Mouse (Mus musculus): Measurements from ENCODE around the gene Ly6g6e. TPM values are rescaled to one million over a fixed set of nuclear protein-coding genes. Genes with fewer than 3 reads are reported as not detected.

Gene Ly6g6e
- total RNA-seq, 2 experiments from 2014 or later, result 3.8 to 3.9 TPM

DNA sequence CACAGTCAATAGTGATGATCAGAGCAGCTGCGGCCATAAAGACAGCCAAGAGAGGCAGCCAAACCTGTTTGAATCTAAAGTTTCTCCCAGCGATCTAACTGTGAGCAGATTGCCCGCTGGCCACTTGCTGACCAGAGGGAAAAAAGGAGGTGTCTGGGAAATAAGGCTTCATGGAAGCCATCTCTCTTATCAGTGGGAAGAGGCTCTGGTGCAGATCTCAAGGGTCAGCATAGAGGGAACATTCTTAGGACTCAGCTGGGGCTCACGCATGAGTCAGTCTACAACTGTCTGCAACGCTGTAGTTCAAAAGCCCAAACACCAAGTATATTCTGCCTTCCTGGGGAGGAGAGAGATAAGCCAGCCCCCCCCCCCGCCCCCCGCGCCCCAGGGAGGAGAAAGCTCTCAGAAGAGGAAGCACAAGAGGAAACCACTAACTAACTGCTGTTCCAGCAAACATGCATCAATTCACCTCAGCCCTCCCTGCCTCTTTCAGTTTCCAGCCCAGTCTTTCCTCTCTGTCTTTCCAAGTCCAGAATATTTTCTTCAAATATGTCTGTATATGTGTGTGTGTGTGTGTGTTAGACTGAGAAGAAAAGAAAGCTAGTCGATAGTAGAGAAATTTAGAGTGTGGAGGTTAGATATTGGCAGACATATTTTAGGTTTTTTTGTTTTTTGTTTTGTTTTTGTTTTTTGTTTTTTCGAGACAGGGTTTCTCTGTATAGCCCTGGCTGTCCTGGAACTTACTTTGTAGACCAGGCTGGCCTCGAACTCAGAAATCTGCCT, 28.4 kb upstream of the Ly6g6e start:
- no peak for DNase-seq (ENCODE audit: low spot score in 2 of 2)
- intact Hi-C loops (cut with DNase I), result no loop called here

DNA sequence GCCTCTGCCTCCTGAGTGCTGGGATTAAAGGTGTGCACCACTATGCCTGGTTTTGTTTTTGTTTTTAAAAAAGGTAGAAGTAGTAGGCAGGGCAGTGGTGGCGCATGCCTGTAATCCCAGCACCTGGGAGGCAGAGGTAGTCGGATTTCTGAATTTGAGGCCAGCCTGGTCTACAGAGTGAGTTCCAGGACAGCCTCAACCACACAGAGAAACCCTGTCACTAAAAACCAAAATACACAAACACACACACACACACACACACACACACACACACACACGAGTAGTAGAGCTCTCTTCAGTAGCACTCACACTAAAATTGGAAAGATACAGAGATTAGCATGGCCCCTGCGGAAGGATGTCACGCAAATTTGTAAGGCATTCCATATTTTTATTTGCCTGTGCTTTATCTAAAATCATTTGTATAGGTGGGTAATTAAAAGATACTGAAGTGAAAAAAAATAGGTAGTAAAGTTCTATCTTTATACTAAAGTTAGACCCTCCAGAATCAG, 27.7 kb upstream of the Ly6g6e start:
- intact Hi-C loops (cut with DNase I), result no loop called here
- DNase-seq (ENCODE audit: low spot score in 2 of 2), result no peak

DNA sequence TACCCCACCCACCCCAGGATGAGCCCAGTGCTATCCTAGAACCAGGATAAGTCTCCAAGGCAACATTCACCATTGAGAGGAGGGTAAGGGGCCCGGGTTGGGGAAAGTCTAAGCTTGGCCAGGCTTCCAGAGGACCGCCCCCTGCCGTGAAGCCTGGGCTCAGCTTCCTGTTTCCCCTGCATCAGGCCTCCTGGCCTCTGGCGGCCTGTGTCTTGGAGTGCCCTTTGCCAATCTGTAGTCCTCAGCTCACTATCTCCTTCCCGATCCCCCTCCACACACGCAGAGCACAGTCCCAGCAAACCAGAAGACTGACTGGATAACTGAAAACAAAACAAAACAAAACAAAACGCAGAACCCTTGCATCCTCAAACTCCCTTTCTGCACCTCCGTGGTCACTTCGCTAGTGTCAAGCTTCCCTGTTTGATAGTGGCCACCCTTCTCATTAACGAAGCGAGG, 27.1 kb upstream of the Ly6g6e start, which contains the start of gene Clic1:
Gene Clic1 (plus strand): TSS at position 406 of the 456 bp plus-strand sequence.
- intact Hi-C loops (cut with DNase I), result no loop called here
- no peak for DNase-seq (ENCODE audit: low spot score in 2 of 2)

DNA sequence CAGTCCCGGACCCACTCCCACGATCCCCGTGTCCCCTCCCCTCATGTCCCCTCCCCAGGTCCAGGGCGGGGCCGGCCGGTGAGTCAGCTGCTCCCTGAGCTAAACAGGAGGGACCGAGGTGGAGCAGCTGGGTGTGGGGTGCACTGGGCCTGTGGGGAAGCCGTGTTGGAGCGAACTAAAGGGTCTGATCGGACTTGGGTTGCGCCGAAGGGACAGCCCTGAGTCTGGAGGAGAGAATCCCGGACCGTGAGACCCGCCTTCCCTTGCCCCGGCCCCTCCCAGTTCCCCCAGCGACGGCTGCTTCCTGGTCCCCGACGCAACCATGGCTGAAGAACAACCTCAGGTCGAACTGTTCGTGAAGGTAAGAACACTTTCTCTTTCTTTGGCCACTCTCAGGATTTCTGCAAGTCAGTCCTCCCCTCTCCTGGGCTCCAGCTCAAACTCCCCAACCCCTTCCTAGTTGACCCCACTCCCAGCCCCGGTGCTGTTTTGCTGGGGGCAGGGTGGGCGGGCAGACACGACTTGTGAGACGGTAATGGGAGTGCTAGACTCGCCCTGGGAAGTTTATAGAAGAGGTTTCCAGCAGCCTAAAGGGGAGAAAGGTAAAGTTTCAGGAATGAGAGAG, 26.5 kb upstream of the Ly6g6e start:
- DNase-seq (ENCODE audit: low spot score in 2 of 2), result no peak
- intact Hi-C loops (cut with DNase I), result no loop called here

DNA sequence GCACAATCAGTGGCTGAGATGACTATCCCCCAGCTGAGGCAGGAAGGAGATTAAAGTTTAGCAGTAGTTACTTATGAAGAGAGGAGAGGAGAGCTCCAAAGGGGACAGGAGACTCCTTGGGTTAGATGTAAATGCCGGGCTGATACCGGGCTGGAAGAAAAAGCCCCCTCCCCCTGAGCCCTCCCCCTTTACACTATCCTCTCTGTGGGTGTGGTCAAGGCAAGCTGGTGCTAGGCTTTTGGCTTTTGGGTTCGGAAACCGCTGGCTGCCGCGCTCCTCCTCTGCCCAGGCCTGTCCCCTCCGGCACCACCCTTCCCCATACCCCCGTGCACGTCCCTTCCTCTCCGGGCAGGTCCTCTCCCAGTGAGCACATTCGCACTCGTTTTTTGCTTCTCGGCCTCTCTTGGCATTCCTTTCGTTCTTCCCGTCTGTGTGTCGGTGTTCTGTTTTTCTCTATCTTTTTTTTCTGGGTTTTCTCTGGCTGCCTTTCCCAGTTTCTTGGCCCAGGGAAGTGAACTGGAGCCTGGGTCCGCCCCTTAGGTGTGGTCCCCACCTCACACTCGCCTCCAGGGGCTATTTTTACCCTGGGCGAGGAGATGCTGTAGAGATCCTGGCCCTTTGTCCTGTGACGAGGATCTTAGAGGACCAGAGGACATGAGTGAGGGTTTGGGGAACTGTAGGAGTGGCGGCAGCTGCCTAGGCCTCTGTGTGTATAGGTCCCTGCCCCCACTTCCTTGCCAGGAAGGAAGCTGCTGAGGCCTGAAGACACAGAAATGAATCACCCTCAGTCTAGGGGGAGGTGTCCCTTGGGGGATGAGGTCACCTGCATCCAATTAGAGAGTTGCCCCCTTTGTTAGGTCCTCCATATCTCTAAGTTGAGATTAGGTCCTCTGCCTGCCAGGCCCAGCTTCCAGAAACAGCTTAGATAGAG, 25.3 kb upstream of the Ly6g6e start:
- intact Hi-C loops (cut with DNase I), result no loop called here
- DNase-seq (ENCODE audit: low spot score in 2 of 2), result no peak

DNA sequence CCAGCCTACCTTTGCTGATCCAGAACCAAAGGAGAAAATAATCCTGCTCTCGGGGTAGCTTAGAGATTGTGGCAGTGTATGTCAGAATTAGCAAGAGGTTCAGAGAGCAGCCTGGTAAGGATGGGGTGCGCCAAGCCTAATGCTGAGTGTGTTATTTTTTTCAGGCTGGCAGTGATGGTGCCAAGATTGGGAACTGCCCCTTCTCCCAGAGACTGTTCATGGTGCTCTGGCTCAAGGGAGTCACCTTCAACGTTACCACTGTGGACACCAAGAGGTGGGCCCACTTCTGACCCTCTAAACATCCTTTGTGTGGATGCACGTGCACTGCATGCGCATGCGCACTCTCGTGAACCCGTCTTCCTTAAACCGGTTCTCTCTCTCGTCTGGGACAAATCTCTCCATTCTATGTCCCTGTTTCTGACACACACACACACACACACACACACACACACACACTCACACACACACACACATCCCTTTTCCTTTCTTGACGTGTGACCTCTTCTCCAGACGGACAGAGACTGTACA, 24.4 kb upstream of the Ly6g6e start:
- intact Hi-C loops (cut with DNase I), result no loop called here
- no peak for DNase-seq (ENCODE audit: low spot score in 2 of 2)

DNA sequence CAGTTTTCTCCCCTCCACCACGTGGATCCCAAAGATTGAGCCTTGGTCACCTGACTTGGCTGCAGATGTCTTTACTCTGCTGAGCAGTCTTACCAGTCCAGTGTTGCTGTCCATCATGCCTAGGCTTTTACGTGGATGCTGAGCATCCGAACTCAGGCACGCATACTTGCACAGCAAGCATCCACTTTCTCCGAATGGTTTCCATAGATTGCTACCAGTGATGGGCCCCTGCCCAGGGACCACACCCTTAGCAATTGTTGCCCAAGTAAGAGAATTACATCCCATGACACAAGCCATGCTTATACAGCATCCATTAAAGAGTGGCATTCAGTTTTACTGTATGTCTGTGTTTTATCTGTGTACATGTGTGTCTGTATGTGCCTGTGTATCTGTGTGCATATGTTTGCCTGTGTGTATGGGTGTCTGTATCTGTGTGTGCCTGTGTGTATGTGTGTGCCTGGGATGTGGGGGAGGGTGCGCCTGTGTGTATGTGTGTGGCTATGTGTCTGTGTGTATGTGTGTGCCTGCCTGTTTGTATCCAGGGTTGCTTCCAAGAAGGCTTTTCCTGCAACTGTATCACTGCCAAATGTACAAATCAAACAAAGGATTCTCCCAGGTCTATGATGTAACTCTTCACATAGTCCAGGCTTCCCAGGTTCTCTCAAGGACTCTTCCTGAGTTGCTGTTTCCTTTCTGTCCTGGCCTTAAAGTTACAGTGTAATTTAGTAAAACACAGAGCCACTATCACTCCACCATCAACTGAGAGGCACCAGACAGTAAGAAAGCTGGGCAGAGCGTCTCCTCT, 20.8 kb upstream of the Ly6g6e start:
- intact Hi-C loops (cut with DNase I), result no loop called here
- DNase-seq (ENCODE audit: low spot score in 2 of 2), result no peak

DNA sequence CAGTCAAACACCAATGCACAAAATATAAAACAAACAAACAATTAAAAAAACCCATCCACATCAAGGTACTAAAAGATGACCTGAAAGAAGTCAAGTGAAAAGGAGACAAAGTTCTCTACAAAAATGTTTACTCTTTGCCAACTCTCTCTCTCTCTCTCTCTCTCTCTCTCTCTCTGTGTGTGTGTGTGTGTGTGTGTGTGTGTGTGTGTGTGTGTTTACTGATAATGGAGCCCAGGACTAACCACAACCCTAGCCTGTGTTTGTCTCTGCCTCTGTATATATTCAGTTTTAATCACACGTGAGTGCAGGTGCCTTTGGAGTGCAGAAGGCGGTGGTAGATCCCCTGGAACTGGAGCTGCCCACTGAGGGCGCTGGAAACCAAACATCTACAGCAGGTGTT, 19.6 kb upstream of the Ly6g6e start:
- intact Hi-C loops (cut with DNase I), result no loop called here
- no peak for DNase-seq (ENCODE audit: low spot score in 2 of 2)

DNA sequence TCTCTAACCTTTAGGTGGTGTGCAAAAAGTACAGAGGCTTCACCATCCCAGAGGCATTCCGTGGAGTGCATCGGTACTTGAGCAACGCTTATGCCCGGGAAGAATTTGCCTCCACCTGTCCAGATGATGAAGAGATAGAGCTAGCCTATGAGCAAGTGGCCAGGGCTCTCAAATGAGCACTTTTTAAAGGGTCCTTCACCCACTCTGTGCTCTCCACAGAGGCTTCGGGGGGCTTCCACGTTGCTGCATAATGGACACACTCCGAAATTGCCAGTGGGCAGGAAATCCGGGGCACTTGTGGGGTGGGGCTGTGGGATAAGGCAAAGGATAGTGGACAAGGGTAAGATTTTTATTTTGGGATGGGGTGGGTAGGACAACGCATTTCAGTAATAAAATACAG, 18.4 kb upstream of the Ly6g6e start:
- intact Hi-C loops (cut with DNase I), result loop anchor here (2.0 kb wide), 1 partner anchor 38 kb away; no protein-coding TSS in a partner anchor
- no peak for DNase-seq (ENCODE audit: low spot score in 2 of 2)

DNA sequence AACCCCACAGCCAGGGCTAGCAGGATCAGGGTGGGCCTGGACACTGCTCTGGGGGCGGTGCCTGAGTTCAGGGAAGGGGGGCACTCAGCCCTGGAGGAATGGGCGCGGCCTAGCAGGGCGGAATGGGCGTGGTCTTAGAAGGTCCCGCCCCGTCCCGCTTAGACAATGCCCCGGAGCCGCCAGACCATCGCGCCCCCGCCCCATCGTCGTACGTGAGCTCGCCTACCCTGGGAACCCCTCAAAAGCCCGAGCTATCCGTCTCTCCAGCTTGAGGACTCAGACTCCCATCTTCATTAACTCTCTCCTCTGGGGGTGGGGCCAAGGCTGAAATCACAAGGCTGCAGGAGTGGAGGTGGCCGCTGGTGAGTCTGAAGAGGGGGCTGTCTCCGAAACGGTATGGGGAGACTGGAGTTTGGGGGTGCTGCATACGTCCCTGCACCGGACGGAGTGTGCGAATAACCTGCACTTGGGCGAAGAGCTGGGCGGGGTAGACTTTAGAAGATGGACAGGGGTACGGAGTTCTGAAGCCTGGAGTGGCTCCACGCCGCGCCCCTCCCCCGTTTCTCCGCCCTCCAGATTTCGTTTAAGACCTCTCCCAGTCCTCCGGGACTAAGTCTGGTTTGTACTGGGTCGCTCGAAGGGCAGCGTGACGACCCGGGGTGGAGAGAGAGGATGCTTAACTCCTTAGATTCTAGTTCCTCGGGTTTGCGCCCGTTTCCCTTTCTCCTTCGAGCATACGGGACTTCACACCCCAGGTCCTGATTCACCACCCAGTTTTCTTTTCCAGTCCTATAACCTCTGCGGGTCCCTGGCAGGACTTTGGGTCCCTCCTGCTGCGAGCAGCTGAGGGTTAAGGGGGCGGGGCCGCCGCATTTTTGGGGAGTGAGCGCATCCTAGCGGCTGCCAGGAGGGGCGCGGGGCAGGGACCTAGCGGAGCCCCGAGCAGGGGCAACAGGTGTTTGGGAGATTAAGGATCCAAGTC, 17.5 kb upstream of the Ly6g6e start, which contains the start of gene Ddah2:
Gene Ddah2 (plus strand): TSS at position 125 of the 982 bp plus-strand sequence.
- DNase-seq (ENCODE audit: low spot score in 2 of 2), result peak; percentile 55 to 62
- intact Hi-C loops (cut with DNase I), result loop anchor here (2.0 kb wide), 1 partner anchor 38 kb away; no protein-coding TSS in a partner anchor

DNA sequence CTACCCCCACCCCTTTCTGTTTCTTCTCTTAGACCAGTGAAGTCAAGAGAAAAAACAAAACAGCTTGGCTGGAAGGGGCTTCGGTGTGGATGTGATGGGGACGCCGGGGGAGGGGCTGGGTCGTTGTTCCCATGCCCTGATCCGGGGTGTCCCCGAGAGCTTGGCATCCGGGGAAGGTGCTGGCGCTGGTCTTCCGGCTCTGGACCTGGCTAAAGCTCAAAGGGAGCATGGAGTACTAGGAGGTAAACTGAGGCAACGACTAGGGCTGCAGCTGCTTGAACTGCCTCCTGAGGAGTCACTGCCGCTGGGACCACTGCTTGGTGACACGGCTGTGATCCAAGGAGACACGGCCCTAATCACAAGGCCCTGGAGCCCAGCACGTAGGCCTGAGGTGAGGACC, 16.6 kb upstream of the Ly6g6e start:
- intact Hi-C loops (cut with DNase I), result no loop called here
- DNase-seq (ENCODE audit: low spot score in 2 of 2), result no peak

DNA sequence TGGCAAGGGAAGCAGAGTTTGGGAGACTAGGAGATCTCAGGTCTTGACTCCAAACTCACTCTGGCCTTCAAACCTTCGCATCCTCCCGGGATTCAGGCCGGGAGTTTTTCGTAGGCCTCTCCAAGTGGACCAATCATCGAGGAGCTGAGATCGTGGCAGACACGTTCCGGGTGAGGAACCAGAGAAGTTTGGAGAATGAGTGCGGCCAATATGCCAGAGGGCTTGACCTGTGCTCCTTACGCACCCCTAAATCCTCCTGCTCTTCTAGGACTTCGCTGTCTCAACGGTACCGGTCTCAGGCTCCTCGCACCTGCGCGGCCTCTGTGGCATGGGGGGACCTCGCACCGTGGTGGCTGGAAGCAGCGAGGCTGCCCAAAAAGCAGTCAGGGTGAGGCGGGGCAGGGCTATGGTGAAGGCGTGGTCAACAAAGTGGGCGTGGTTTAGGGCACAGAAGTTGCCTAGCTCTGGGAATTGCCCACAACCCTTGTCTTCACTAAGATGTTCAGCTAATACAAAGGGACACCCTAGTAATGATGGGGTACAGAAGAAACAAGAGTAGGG, 15.9 kb upstream of the Ly6g6e start:
- DNase-seq (ENCODE audit: low spot score in 2 of 2), result no peak
- intact Hi-C loops (cut with DNase I), result no loop called here

DNA sequence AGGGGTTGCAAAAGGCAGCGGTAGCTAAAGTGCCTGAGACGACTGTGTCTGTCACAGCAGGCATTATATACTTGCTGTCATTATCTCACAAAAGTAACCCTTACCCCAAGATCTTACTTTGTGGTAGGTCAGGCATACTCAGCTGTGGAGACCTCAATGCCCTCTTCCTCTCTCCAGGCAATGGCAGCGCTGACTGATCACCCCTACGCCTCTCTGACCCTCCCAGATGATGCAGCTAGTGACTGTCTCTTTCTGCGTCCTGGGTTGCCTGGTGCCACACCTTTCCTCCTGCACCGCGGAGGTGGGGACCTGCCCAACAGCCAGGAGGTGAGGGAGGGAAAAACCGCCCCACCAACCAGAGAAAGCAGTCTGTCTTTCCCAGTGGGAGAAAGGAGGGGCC, 15.4 kb upstream of the Ly6g6e start:
- intact Hi-C loops (cut with DNase I), result no loop called here
- DNase-seq (ENCODE audit: low spot score in 2 of 2), result no peak

DNA sequence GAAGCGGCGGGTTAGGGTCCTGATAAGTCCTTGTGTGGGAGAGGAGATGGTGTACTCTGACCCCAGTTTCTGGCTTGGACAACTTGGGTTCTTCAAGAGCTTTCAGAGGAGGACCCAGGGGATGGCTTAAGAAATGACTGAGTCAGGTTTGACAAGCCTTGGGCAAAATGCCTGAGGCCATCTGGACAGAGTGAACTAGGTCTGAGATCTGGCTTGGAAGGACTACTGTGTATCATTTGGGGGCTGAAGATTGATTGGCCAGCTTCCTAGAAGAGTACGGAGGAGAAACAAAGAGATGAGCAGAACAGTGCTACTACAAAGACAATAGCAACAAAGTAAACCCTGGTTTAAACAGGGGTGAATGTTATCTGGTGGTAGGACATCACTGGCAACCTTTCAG, 13.2 kb upstream of the Ly6g6e start:
- intact Hi-C loops (cut with DNase I), result no loop called here

DNA sequence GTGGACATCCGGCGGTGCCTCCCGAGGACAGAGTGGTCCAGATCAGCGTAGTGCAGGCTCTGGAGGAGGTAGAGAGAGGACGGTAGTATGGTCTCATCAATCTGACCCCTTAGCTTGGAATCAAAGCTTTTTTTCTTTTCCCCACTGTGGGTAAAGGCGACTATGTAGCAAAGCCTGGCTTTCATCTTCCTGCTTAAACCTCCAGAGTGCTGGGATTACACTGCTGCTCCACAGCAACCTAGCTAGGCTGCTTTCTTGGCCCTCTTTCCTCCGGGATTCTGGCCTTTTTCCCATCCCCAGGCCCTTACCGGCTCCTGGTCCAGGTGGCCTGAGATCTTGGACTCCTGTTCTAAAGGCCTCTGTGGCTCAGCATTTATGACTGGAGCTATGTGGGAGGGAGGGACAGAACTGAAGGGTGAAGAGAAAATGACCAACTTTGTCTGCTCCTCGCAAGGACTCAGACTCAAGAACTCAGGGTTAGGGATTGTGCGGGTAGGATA, 12.3 kb upstream of the Ly6g6e start:
- no peak for DNase-seq (ENCODE audit: low spot score in 2 of 2)
- intact Hi-C loops (cut with DNase I), result no loop called here

More for the DNA sequence above, 13.2 kb upstream of the Ly6g6e start:
- no peak for DNase-seq (ENCODE audit: low spot score in 2 of 2)

DNA sequence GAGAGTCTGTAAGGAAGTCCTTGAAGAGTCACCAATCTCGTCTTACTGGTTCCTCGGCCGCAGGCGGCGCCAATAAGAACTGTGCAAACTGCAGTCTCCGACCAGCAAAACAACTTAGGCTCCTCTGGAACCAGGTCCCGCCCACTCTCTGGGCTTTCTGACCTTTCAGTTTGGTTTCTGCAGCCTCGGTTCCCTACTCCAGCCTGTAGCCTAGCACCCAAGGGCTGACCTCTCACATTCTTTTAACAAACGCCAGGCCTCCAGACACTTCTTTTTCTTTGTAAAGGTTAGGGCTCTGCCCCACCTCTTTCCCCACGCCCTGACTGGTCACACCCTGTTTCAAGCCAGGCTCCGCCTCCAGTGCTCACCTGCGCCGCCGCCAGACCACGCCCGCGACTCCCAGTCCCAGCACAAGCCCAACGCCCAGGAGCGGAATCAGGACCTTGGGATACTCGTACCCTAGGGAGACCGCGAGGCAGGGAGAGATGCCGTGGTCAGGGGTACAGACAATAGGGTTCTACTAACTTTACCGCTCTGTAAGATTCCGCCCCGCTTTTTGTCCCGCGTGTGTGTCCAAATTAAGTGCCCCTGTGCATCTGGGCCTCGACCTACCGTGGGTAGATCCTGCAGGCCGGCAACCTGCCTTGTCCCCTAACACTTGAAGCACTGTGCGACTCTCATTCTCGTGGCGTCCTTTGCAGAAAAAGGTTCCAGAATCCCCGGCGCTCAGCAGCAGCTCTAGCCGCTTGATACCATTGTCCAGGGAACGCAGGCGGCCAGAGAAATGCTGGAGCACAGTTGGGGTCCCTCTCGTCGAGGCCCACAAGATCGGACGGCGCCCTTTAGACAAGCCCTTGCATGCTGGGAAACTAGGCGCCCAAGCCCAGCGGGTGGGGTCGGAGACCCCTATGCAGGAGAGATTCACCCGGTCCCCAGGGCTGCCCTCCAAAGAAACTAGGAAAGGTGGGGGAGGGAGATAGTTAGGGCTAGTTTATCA, 11.5 kb upstream of the Ly6g6e start, which contains the start of gene Ly6g6c:
Gene Ly6g6c (plus strand): TSS at position 438 of the 997 bp plus-strand sequence.
- DNase-seq (ENCODE audit: low spot score in 2 of 2), result no peak
- intact Hi-C loops (cut with DNase I), result no loop called here
